Comparison of ENCODE assay signal across 8 mouse cellular contexts in genomic region chr2:94002331-94002730, GRCm38 (mm10). TPM values are rescaled to one million over a fixed set of nuclear protein-coding genes. Genes with fewer than 3 reads are reported as not detected.
DNase-seq lines count a peak whose midpoint lies in the region; ATAC-seq and TF ChIP-seq lines count a peak whose summit lies in the region.

No protein-coding gene starts in this region.

- H3K9me3 ChIP-seq in midbrain, embryonic 16.5 days (replicated peaks; ENCODE audit: control insufficient read depth, low read length, poor library complexity, severe bottlenecking) = no peaks in the 10 kb centered on the region

- TF ChIP-seq POLR2A in kidney, adult 2 months (IDR thresholded peaks at IDR 0.05; ENCODE audit: low read depth, low read length) = no peak
- no peak for TF ChIP-seq POLR2A in spleen, adult 2 months (IDR thresholded peaks at IDR 0.05; ENCODE audit: low read depth, low read length)

- H3K27ac ChIP-seq in kidney, adult 2 months (ENCODE audit: insufficient read depth, low read depth, low read length) = no peak overlapping the region
- no peak overlapping the region for H3K27ac ChIP-seq in midbrain, embryonic 16.5 days (ENCODE audit: low read length)
- no peak overlapping the region for H3K27ac ChIP-seq in spleen, adult 2 months (ENCODE audit: insufficient read depth, low read length)

- H3K27me3 ChIP-seq in kidney, adult 2 months (replicated peaks; ENCODE audit: control insufficient read depth, insufficient read depth, low read length) = no peaks in the 10 kb centered on the region
- H3K27me3 ChIP-seq in midbrain, embryonic 16.5 days (ENCODE audit: control insufficient read depth, insufficient read depth, low read depth, low read length) = no peaks in the 10 kb centered on the region
- no peaks in the 10 kb centered on the region for H3K27me3 ChIP-seq in spleen, adult 2 months (ENCODE audit: control insufficient read depth, insufficient read depth, low read length)

- DNase-seq in 416B (ENCODE audit: low read depth) = peak; percentile 65
- peak; percentile 94 for DNase-seq in adrenal gland, postnatal 10 days
- peak; percentile 71 for DNase-seq in embryo, embryonic 11.5 days (ENCODE audit: low read depth, low spot score)
- peak; percentile 83 for DNase-seq in kidney, adult 2 months
- DNase-seq in left cerebral cortex, postnatal 4 days = peak; percentile 89
- peak; percentile 27 to 76 for DNase-seq in spleen, adult 2 months (ENCODE audit: low read depth in 1 of 2, low spot score in 2 of 2)

- H3K4me1 ChIP-seq in kidney, adult 2 months (ENCODE audit: control insufficient read depth, insufficient read depth, low read length) = peaks cover 2% of the 10 kb centered on the region; the same call in 1 of the 2 replicates
- no peaks in the 10 kb centered on the region for H3K4me1 ChIP-seq in midbrain, embryonic 16.5 days (ENCODE audit: control insufficient read depth, insufficient read depth, low read length)
- H3K4me1 ChIP-seq in spleen, adult 2 months (ENCODE audit: control insufficient read depth, insufficient read depth, insufficient read length) = no peaks in the 10 kb centered on the region

- H3K36me3 ChIP-seq in kidney, adult 2 months (ENCODE audit: control insufficient read depth, insufficient read depth, low read length) = peaks cover 8% of the 10 kb centered on the region
- H3K36me3 ChIP-seq in midbrain, embryonic 16.5 days (ENCODE audit: control insufficient read depth, insufficient read depth, low read length) = peaks cover 45% of the 10 kb centered on the region
- peaks cover 36% of the 10 kb centered on the region for H3K36me3 ChIP-seq in spleen, adult 2 months (ENCODE audit: control insufficient read depth, insufficient read depth, low read length)

- H3K9ac ChIP-seq in midbrain, embryonic 16.5 days (ENCODE audit: low read depth, low read length) = no peak overlapping the region

- peak; percentile 83 for TF ChIP-seq CTCF in kidney, adult 2 months (conservative IDR thresholded peaks at IDR 0.05; ENCODE audit: insufficient read depth, insufficient read length, low read depth, low read length)
- peak; percentile 69; the same call in 1 of the 2 replicates for TF ChIP-seq CTCF in spleen, adult 2 months (IDR thresholded peaks at IDR 0.05; ENCODE audit: extremely low read depth, insufficient read depth, insufficient read length, insufficient replicate concordance)

- intact Hi-C loops in left cerebral cortex, postnatal 4 days (cut with DNase I) = no loop called here

- WGBS in kidney, adult 2 months = 5% methylated on average over 2 of the region's 2 CpGs
- WGBS in midbrain, embryonic 16.5 days = 1% methylated on average over 2 of the region's 2 CpGs
- WGBS in spleen, adult 2 months = 5% methylated on average over 2 of the region's 2 CpGs

- H3K4me3 ChIP-seq in kidney, adult 2 months (ENCODE audit: insufficient read depth, low read depth, low read length) = no peak overlapping the region
- no peak overlapping the region for H3K4me3 ChIP-seq in midbrain, embryonic 16.5 days (ENCODE audit: low read depth, low read length)
- no peak overlapping the region for H3K4me3 ChIP-seq in spleen, adult 2 months (ENCODE audit: extremely low read depth, insufficient read depth, insufficient read length)

- ATAC-seq in granulocyte monocyte progenitor cell, adult 5-6 weeks (replicated peaks; ENCODE audit: poor library complexity, severe bottlenecking) = peak; percentile 84
- peak; percentile 68 for ATAC-seq in midbrain, embryonic 16.5 days

- H3K4me2 ChIP-seq in midbrain, embryonic 16.5 days (ENCODE audit: low read length) = no peak overlapping the region

RNA-seq across cellular contexts. Expression of gene Gm27027, which starts 6.2 kb away (rescaled TPM):
- total RNA-seq in adrenal gland, postnatal 10 days (2021) = not detected
- not detected in 2 replicates for total RNA-seq in granulocyte monocyte progenitor cell, adult 5-6 weeks (2014; fragmentation: Nextera tagmentation)
- total RNA-seq in granulocyte monocyte progenitor cell, adult 5-6 weeks (2017) = not detected in 2 replicates
- not detected in 2 replicates for polyA plus RNA-seq in kidney, adult 2 months (2012; rRNA removed)
- not detected for total RNA-seq in left cerebral cortex, postnatal 4 days (2021)
- not detected in 2 replicates for polyA plus RNA-seq in midbrain, embryonic 16.5 days (2015; fragmentation: Nextera tagmentation; extraction: Ambion mirVana)
- 0.47 TPM in 1 of 2 replicates, not detected in the other for polyA plus RNA-seq in spleen, adult 2 months (2012; rRNA removed)

RNA-seq across cellular contexts. Expression of gene Alkbh3, which starts 8.3 kb away (rescaled TPM):
- total RNA-seq in adrenal gland, postnatal 10 days (2021) = 10 to 100 TPM; 57.2 to 67.8 TPM
- 52.5 and 87.5 TPM in 2 replicates for total RNA-seq in granulocyte monocyte progenitor cell, adult 5-6 weeks (2014; fragmentation: Nextera tagmentation)
- 34.0 and 38.0 TPM in 2 replicates for total RNA-seq in granulocyte monocyte progenitor cell, adult 5-6 weeks (2017)
- 59.8 and 62.3 TPM in 2 replicates for polyA plus RNA-seq in kidney, adult 2 months (2012; rRNA removed)
- 10 to 100 TPM; 33.7 to 43.3 TPM for total RNA-seq in left cerebral cortex, postnatal 4 days (2021)
- polyA plus RNA-seq in midbrain, embryonic 16.5 days (2015; fragmentation: Nextera tagmentation; extraction: Ambion mirVana) = 46.2 and 46.4 TPM in 2 replicates
- 23.2 and 24.7 TPM in 2 replicates for polyA plus RNA-seq in spleen, adult 2 months (2012; rRNA removed)

RNA-seq across cellular contexts. Expression of gene Gm13889, which starts 45.3 kb away (rescaled TPM):
- 10 to 100 TPM; 22.9 to 43.6 TPM for total RNA-seq in adrenal gland, postnatal 10 days (2021)
- total RNA-seq in granulocyte monocyte progenitor cell, adult 5-6 weeks (2014; fragmentation: Nextera tagmentation) = not detected in 2 replicates
- not detected in 2 replicates for total RNA-seq in granulocyte monocyte progenitor cell, adult 5-6 weeks (2017)
- polyA plus RNA-seq in kidney, adult 2 months (2012; rRNA removed) = 12.2 and 14.9 TPM in 2 replicates
- 10 to 100 TPM; 44.3 to 45.6 TPM for total RNA-seq in left cerebral cortex, postnatal 4 days (2021)
- polyA plus RNA-seq in midbrain, embryonic 16.5 days (2015; fragmentation: Nextera tagmentation; extraction: Ambion mirVana) = 5.3 and 5.8 TPM in 2 replicates
- 12.3 and 15.7 TPM in 2 replicates for polyA plus RNA-seq in spleen, adult 2 months (2012; rRNA removed)

Comparison
In these comparisons a context has a peak if more than half of its experiments do, and no peak if none do; other contexts are left out.
1. RNA of gene Gm13889, which starts 45.3 kb away (total RNA-seq): 44.3 to 45.6 TPM in left cerebral cortex, postnatal 4 days and 22.9 to 43.6 TPM in adrenal gland, postnatal 10 days; not detected in granulocyte monocyte progenitor cell, adult 5-6 weeks; every median in the first group is over 10 times any median in the second.
2. Peak in every context shown above with its lines, with median percentiles within 50 percentile points of each other: DNase-seq.